Comparison of ENCODE assay signal across 26 mouse cellular contexts in the genomic region with DNA sequence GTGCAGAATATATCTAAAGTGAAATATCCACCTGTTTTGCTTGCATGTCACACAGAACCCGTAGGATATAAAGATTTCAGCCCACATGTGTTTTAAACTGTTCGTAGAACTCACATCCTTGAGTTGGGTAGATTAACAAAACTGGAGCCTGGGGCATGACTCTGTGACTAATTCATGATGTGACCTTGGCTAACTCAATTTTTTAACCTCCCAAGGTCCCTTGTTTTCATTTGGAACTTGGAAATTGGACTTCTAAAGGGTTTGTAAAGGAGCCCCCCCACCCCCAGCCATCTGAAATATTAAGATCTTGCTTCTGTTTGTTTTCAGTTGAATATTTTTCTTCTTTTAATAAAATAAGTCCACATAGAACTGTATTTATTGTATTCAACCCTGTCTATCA.
"Had no signal": no experiment of that assay in that cellular context is flagged by ENCODE, and none has a peak within 500 bp of the region (broad histone marks: within the 10 kb centered on the region; RNA-seq: fewer than 3 reads in every experiment).

No protein-coding gene starts in this region.

- H3K4me3 ChIP-seq: gastrocnemius, adult 2 months; heart, embryonic 10.5 days; heart, embryonic 12.5 days; hindbrain, embryonic 10.5 days; hindbrain, embryonic 12.5 days; intestine, embryonic 15.5 days; kidney, embryonic 15.5 days; layer of hippocampus, adult 2 months; limb, embryonic 10.5 days; limb, embryonic 12.5 days; liver, embryonic 13.5 days; liver, embryonic 15.5 days had no signal

- DNase-seq: gastrocnemius, adult 2 months; gastrocnemius, postnatal 10 days; gastrocnemius, postnatal 25 days; heart, adult 18-20 months; heart, postnatal 10 days; heart, postnatal 4 days; kidney, adult 18-20 months; kidney, adult 9 months; kidney, postnatal 14 days; kidney, postnatal 4 days; layer of hippocampus, postnatal 36 days; liver; liver, embryonic 13.5 days; liver, postnatal 0 days had no signal

- H3K27ac ChIP-seq: gastrocnemius, adult 2 months; heart, embryonic 10.5 days; hindbrain, embryonic 10.5 days; hindbrain, embryonic 12.5 days; hindbrain, embryonic 14.5 days; intestine, embryonic 15.5 days; kidney, embryonic 15.5 days; kidney, postnatal 0 days; layer of hippocampus, adult 2 months; limb, embryonic 10.5 days; limb, embryonic 12.5 days; liver, embryonic 13.5 days; liver, embryonic 15.5 days had no signal

- H3K36me3 ChIP-seq: heart, embryonic 10.5 days; heart, embryonic 12.5 days; hindbrain, embryonic 10.5 days; hindbrain, embryonic 12.5 days; intestine, embryonic 15.5 days; kidney, embryonic 15.5 days; limb, embryonic 10.5 days; limb, embryonic 12.5 days; liver, embryonic 13.5 days; liver, embryonic 15.5 days had no signal

- H3K27me3 ChIP-seq: heart, embryonic 12.5 days; hindbrain, embryonic 12.5 days; intestine, embryonic 15.5 days; kidney, embryonic 15.5 days; limb, embryonic 12.5 days; liver, embryonic 13.5 days; liver, embryonic 15.5 days had no signal

- H3K4me1 ChIP-seq: heart, embryonic 10.5 days; heart, embryonic 12.5 days; hindbrain, embryonic 10.5 days; hindbrain, embryonic 12.5 days; intestine, embryonic 15.5 days; kidney, embryonic 15.5 days; limb, embryonic 12.5 days; liver, embryonic 13.5 days; liver, embryonic 15.5 days had no signal
